In the genomic region with DNA sequence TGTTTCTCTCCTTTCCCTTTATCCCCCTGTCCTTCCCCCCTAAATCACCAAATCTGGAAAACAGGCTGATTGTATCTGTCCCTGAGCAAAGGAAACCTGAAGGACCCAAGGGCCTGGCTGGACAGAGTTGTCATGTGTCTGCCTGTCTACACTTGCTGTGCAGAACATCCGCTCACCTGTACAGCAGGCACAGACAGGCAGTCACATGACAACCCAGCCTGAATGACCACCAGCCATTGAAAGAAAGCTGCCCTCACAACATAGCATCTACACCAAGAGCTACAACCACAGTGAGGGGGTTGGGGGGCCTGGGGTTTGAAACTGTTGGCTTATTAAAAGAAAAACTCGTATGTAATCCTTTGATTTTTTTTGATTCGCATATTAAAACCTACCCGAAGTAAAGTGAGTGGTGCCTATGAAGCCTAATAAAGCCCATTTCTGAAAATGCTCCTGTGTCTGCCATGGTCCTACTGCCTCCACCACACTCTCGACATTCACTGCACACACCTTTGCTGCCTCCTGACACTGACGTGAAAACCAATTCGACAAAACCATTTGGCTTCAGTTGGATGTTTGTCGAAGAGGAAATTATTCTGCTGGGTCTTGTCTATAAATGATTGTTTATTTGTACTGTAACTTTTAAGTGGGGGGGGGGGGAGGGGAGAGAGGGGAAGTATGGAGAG, we compare ENCODE assay signal across 18 mouse cellular contexts.
A peak's percentile ranks its signal among the peaks of the same experiment; 100 is the strongest.
DNase-seq lines count a peak whose midpoint lies in the region; ATAC-seq lines count a peak whose summit lies in the region.
"Had no signal": no experiment of that assay in that cellular context is flagged by ENCODE, and none has a peak within 500 bp of the region (broad histone marks: within the 10 kb centered on the region; RNA-seq: fewer than 3 reads in every experiment).

No protein-coding gene starts in this region.

- intact Hi-C loops in gastrocnemius, postnatal 36 days (cut with DNase I), result no loop called here

- H3K27ac ChIP-seq in intestine, embryonic 14.5 days (ENCODE audit: low read depth), result peak overlapping the region; percentile 12; the same call in 1 of the 2 replicates
- no peak overlapping the region for H3K27ac ChIP-seq in intestine, embryonic 15.5 days
- H3K27ac ChIP-seq in limb, embryonic 10.5 days, result peak overlapping the region; percentile 97
- H3K27ac ChIP-seq: forebrain, embryonic 15.5 days had no signal

- peak overlapping the region; percentile 95; the same call in 1 of the 2 replicates for H3K9ac ChIP-seq in intestine, embryonic 14.5 days (ENCODE audit: low read length)
- H3K9ac ChIP-seq in intestine, embryonic 15.5 days, result no peak overlapping the region
- H3K9ac ChIP-seq: forebrain, embryonic 15.5 days had no signal

- no peaks in the 10 kb centered on the region for H3K9me3 ChIP-seq in intestine, embryonic 14.5 days (ENCODE audit: control insufficient read depth, low read length)
- no peaks in the 10 kb centered on the region for H3K9me3 ChIP-seq in intestine, embryonic 15.5 days
- H3K9me3 ChIP-seq in limb, embryonic 10.5 days (replicated peaks), result no peaks in the 10 kb centered on the region
- H3K9me3 ChIP-seq: forebrain, embryonic 15.5 days had no signal

- H3K36me3 ChIP-seq in intestine, embryonic 14.5 days (ENCODE audit: control insufficient read depth, insufficient read depth, low read length), result peaks cover 12% of the 10 kb centered on the region
- H3K36me3 ChIP-seq in intestine, embryonic 15.5 days, result no peaks in the 10 kb centered on the region
- peaks cover 33% of the 10 kb centered on the region for H3K36me3 ChIP-seq in limb, embryonic 10.5 days
- H3K36me3 ChIP-seq: forebrain, embryonic 15.5 days had no signal

- DNase-seq in intestine, embryonic 14.5 days (ENCODE audit: low spot score), result no peak
- DNase-seq in urinary bladder, postnatal 14 days (ENCODE audit: low spot score), result peak; percentile 49
- DNase-seq in urinary bladder, postnatal 10 days (ENCODE audit: low spot score), result no peak
- peak; percentile 50 for DNase-seq in limb, embryonic 10.5 days (ENCODE audit: low spot score)
- DNase-seq in gastrocnemius, postnatal 36 days, result no peak
- DNase-seq in ovary, postnatal 10 days (ENCODE audit: low spot score), result no peak
- DNase-seq: adrenal gland, postnatal 36 days; cerebellum, postnatal 36 days; gastrocnemius, adult 2 months; kidney, postnatal 14 days; left cerebral cortex, postnatal 4 days; lung, adult 18-20 months; right cerebral cortex, postnatal 25 days; thymus, postnatal 14 days had no signal

- no peak for ATAC-seq in intestine, embryonic 14.5 days (replicated peaks; ENCODE audit: low FRiP score, low TSS enrichment, low read depth)
- ATAC-seq in intestine, embryonic 15.5 days, result no peak
- ATAC-seq: forebrain, embryonic 15.5 days; hindbrain, embryonic 16.5 days had no signal

- no peak overlapping the region for H3K4me3 ChIP-seq in intestine, embryonic 14.5 days (ENCODE audit: low read depth, low read length)
- no peak overlapping the region for H3K4me3 ChIP-seq in intestine, embryonic 15.5 days (replicated peaks)
- peak overlapping the region; percentile 69 for H3K4me3 ChIP-seq in limb, embryonic 10.5 days
- H3K4me3 ChIP-seq: forebrain, embryonic 15.5 days had no signal

- H3K4me1 ChIP-seq in intestine, embryonic 14.5 days (replicated peaks; ENCODE audit: control insufficient read depth, insufficient read depth, low read length), result peaks cover 4% of the 10 kb centered on the region; the same call in 1 of the 2 replicates
- H3K4me1 ChIP-seq in intestine, embryonic 15.5 days (replicated peaks), result peaks cover 5% of the 10 kb centered on the region; the same call in 1 of the 2 replicates
- peaks cover 19% of the 10 kb centered on the region for H3K4me1 ChIP-seq in limb, embryonic 10.5 days
- H3K4me1 ChIP-seq: forebrain, embryonic 15.5 days had no signal

- H3K27me3 ChIP-seq in intestine, embryonic 14.5 days (replicated peaks; ENCODE audit: control insufficient read depth, insufficient read depth, low read length), result no peaks in the 10 kb centered on the region
- no peaks in the 10 kb centered on the region for H3K27me3 ChIP-seq in intestine, embryonic 15.5 days (replicated peaks)
- no peaks in the 10 kb centered on the region for H3K27me3 ChIP-seq in limb, embryonic 10.5 days (ENCODE audit: low read depth, poor library complexity, severe bottlenecking)
- H3K27me3 ChIP-seq: forebrain, embryonic 15.5 days had no signal

- H3K4me2 ChIP-seq in intestine, embryonic 14.5 days (ENCODE audit: low read length), result peak overlapping the region; percentile 61
- H3K4me2 ChIP-seq in intestine, embryonic 15.5 days (replicated peaks), result no peak overlapping the region; the same call in 1 of the 2 replicates
- H3K4me2 ChIP-seq: forebrain, embryonic 15.5 days; midbrain, embryonic 11.5 days had no signal

- WGBS in intestine, embryonic 14.5 days, result 66% methylated on average over 8 of the region's 8 CpGs
- 69% methylated on average over 8 of the region's 8 CpGs for WGBS in intestine, embryonic 15.5 days
- WGBS in limb, embryonic 10.5 days, result 76% methylated on average over 8 of the region's 8 CpGs

Comparison
In these comparisons a context has a peak if more than half of its experiments do, and no peak if none do; other contexts are left out.
1. DNase-seq: peak in urinary bladder, postnatal 14 days (single experiment) and limb, embryonic 10.5 days (single experiment); none in intestine, embryonic 14.5 days (single experiment), urinary bladder, postnatal 10 days (single experiment), gastrocnemius, postnatal 36 days (0 of 2) and ovary, postnatal 10 days (single experiment).